Comparison of ENCODE assay signal across 16 mouse cellular contexts in genomic region chr11:115463397-115463796, GRCm38 (mm10). TPM values are rescaled to one million over a fixed set of nuclear protein-coding genes. Genes with fewer than 3 reads are reported as not detected.
DNase-seq lines count a peak whose midpoint lies in the region; ATAC-seq lines count a peak whose summit lies in the region.
"Had no signal": no experiment of that assay in that cellular context is flagged by ENCODE, and none has a peak within 500 bp of the region (broad histone marks: within the 10 kb centered on the region; RNA-seq: fewer than 3 reads in every experiment).

No protein-coding gene starts in this region.

- no peak overlapping the region; the same call in 1 of the 2 replicates for H3K9ac ChIP-seq in stomach, embryonic 16.5 days (ENCODE audit: low read length)
- H3K9ac ChIP-seq: limb, embryonic 15.5 days had no signal

- no peak overlapping the region for H3K4me3 ChIP-seq in stomach, embryonic 16.5 days (replicated peaks; ENCODE audit: low read length)
- H3K4me3 ChIP-seq in hindbrain, embryonic 10.5 days, result no peak overlapping the region
- H3K4me3 ChIP-seq: limb, embryonic 15.5 days had no signal

- no peaks in the 10 kb centered on the region for H3K36me3 ChIP-seq in stomach, embryonic 16.5 days (ENCODE audit: control insufficient read depth, insufficient read depth, low read length)
- no peaks in the 10 kb centered on the region for H3K36me3 ChIP-seq in hindbrain, embryonic 10.5 days
- H3K36me3 ChIP-seq: limb, embryonic 15.5 days had no signal

- no peaks in the 10 kb centered on the region for H3K9me3 ChIP-seq in stomach, embryonic 16.5 days (replicated peaks; ENCODE audit: control insufficient read depth, low read length)
- H3K9me3 ChIP-seq in hindbrain, embryonic 10.5 days, result no peaks in the 10 kb centered on the region
- H3K9me3 ChIP-seq: limb, embryonic 15.5 days had no signal

- ATAC-seq in stomach, embryonic 16.5 days (ENCODE audit: insufficient read depth, low FRiP score), result peak; percentile 71
- ATAC-seq: Patski had no signal

- WGBS in stomach, embryonic 16.5 days, result 53% methylated on average over 11 of the region's 11 CpGs
- WGBS in hindbrain, embryonic 10.5 days, result 80% methylated on average over 11 of the region's 11 CpGs

- peak; percentile 50 for DNase-seq in adrenal gland, adult 2 months
- DNase-seq in adrenal gland, postnatal 10 days, result no peak
- peak; percentile 24 for DNase-seq in MN1 (ENCODE audit: low spot score)
- peak; percentile 57 for DNase-seq in kidney, adult 9 months
- DNase-seq in layer of hippocampus, adult 11-12 months (ENCODE audit: low spot score), result no peak
- no peak for DNase-seq in hindbrain, embryonic 10.5 days (ENCODE audit: low spot score)
- DNase-seq in gastrocnemius, adult 8-10 months (ENCODE audit: low spot score in 2 of 2), result no peak

- H3K27ac ChIP-seq in stomach, embryonic 16.5 days (ENCODE audit: low read length), result 0 out of 2 replicates have a peak overlapping the region, but pooled peaks have one; percentile 13
- no peak overlapping the region for H3K27ac ChIP-seq in hindbrain, embryonic 10.5 days
- H3K27ac ChIP-seq: limb, embryonic 15.5 days had no signal

- no peak overlapping the region for H3K4me2 ChIP-seq in stomach, embryonic 16.5 days (ENCODE audit: low read depth, low read length)
- H3K4me2 ChIP-seq: limb, embryonic 15.5 days had no signal

- H3K4me1 ChIP-seq in stomach, embryonic 16.5 days (ENCODE audit: control insufficient read depth, insufficient read depth, low read length), result peaks cover 6% of the 10 kb centered on the region; the same call in 1 of the 2 replicates
- peaks cover 37% of the 10 kb centered on the region for H3K4me1 ChIP-seq in hindbrain, embryonic 10.5 days (replicated peaks)

- no peaks in the 10 kb centered on the region for H3K27me3 ChIP-seq in stomach, embryonic 16.5 days (ENCODE audit: control insufficient read depth, insufficient read depth, low read length)
- peaks cover 12% of the 10 kb centered on the region; the same call in 1 of the 2 replicates for H3K27me3 ChIP-seq in hindbrain, embryonic 10.5 days (ENCODE audit: insufficient read depth, poor library complexity, severe bottlenecking)
- H3K27me3 ChIP-seq: limb, embryonic 15.5 days; Patski had no signal

RNA-seq across cellular contexts. Expression of gene Slc16a5, which starts 1.1 kb away (rescaled TPM):
- total RNA-seq in adrenal gland, adult 2 months (2021), result under 1 TPM in 1 of 2 experiments, not detected in 1; 0.26 TPM
- polyA plus RNA-seq in adrenal gland, adult 2 months (2012; rRNA removed), result 0.32 TPM in 1 of 2 replicates, not detected in the other
- total RNA-seq in adrenal gland, postnatal 10 days (2021), result 1 to 10 TPM in 1 of 2 experiments, under 1 TPM in 1; 0.88 to 3.5 TPM
- 2.8 and 3.7 TPM in 2 replicates for polyA plus RNA-seq in stomach, embryonic 16.5 days (2015; fragmentation: Nextera tagmentation; extraction: Ambion mirVana)
- polyA plus RNA-seq in hindbrain, embryonic 10.5 days (2016; fragmentation: Nextera tagmentation; extraction: Ambion mirVana), result not detected in 2 replicates
- not detected for total RNA-seq in gastrocnemius, adult 8-10 months (2022)
- total RNA-seq: common myeloid progenitor, adult 5-6 weeks; gastrocnemius, adult 18-20 months; hematopoietic stem cell, adult 5-6 weeks; layer of hippocampus, postnatal 10 days; megakaryocyte progenitor cell, adult 5-6 weeks had no signal
- polyA plus RNA-seq: limb, embryonic 15.5 days had no signal

RNA-seq across cellular contexts. Expression of gene Armc7, which starts 12.1 kb away (rescaled TPM):
- 10 to 100 TPM in 1 of 2 experiments, 1 to 10 TPM in 1; 6.3 to 11.5 TPM for total RNA-seq in adrenal gland, adult 2 months (2021)
- polyA plus RNA-seq in adrenal gland, adult 2 months (2012; rRNA removed), result 17.1 and 17.8 TPM in 2 replicates
- 1 to 10 TPM; 5.8 to 7.9 TPM for total RNA-seq in adrenal gland, postnatal 10 days (2021)
- polyA plus RNA-seq in stomach, embryonic 16.5 days (2015; fragmentation: Nextera tagmentation; extraction: Ambion mirVana), result 7.9 and 8.0 TPM in 2 replicates
- polyA plus RNA-seq in hindbrain, embryonic 10.5 days (2016; fragmentation: Nextera tagmentation; extraction: Ambion mirVana), result 8.1 and 10.8 TPM in 2 replicates
- total RNA-seq in gastrocnemius, adult 8-10 months (2022), result 1 to 10 TPM; 1.0 to 1.8 (median 1.5) TPM

RNA-seq across cellular contexts. Expression of gene Trim80, which starts 23.1 kb away (rescaled TPM):
- total RNA-seq in adrenal gland, adult 2 months (2021), result under 1 TPM; 0.14 to 0.52 TPM
- polyA plus RNA-seq in adrenal gland, adult 2 months (2012; rRNA removed), result 0.55 and 0.59 TPM in 2 replicates
- under 1 TPM in 1 of 2 experiments, not detected in 1; 0.21 TPM for total RNA-seq in adrenal gland, postnatal 10 days (2021)
- 0.22 and 0.26 TPM in 2 replicates for polyA plus RNA-seq in stomach, embryonic 16.5 days (2015; fragmentation: Nextera tagmentation; extraction: Ambion mirVana)
- polyA plus RNA-seq in hindbrain, embryonic 10.5 days (2016; fragmentation: Nextera tagmentation; extraction: Ambion mirVana), result 0.08 and 0.16 TPM in 2 replicates
- not detected for total RNA-seq in gastrocnemius, adult 8-10 months (2022)
- total RNA-seq: common myeloid progenitor, adult 5-6 weeks; gastrocnemius, adult 18-20 months; hematopoietic stem cell, adult 5-6 weeks; megakaryocyte progenitor cell, adult 5-6 weeks had no signal
- polyA plus RNA-seq: limb, embryonic 15.5 days; neural tube, embryonic 11.5 days; Patski had no signal

RNA-seq across cellular contexts. Expression of gene Nt5c, which starts 28.3 kb away (rescaled TPM):
- total RNA-seq in adrenal gland, adult 2 months (2021), result 100 to 1,000 TPM; 124 to 154 TPM
- polyA plus RNA-seq in adrenal gland, adult 2 months (2012; rRNA removed), result 68.4 and 73.4 TPM in 2 replicates
- 10 to 100 TPM; 70.2 to 70.9 TPM for total RNA-seq in adrenal gland, postnatal 10 days (2021)
- 112 and 113 TPM in 2 replicates for polyA plus RNA-seq in stomach, embryonic 16.5 days (2015; fragmentation: Nextera tagmentation; extraction: Ambion mirVana)
- polyA plus RNA-seq in hindbrain, embryonic 10.5 days (2016; fragmentation: Nextera tagmentation; extraction: Ambion mirVana), result 93.3 and 98.0 TPM in 2 replicates
- total RNA-seq in gastrocnemius, adult 8-10 months (2022), result 1 to 10 TPM; 5.4 to 7.4 (median 6.6) TPM

RNA-seq across cellular contexts. Expression of gene Kctd2, which starts 43.5 kb away (rescaled TPM):
- 10 to 100 TPM; 52.1 to 72.0 TPM for total RNA-seq in adrenal gland, adult 2 months (2021)
- 62.9 and 80.0 TPM in 2 replicates for polyA plus RNA-seq in adrenal gland, adult 2 months (2012; rRNA removed)
- total RNA-seq in adrenal gland, postnatal 10 days (2021), result 10 to 100 TPM; 36.4 to 48.6 TPM
- polyA plus RNA-seq in stomach, embryonic 16.5 days (2015; fragmentation: Nextera tagmentation; extraction: Ambion mirVana), result 3.2 and 3.6 TPM in 2 replicates
- 15.0 and 20.1 TPM in 2 replicates for polyA plus RNA-seq in hindbrain, embryonic 10.5 days (2016; fragmentation: Nextera tagmentation; extraction: Ambion mirVana)
- total RNA-seq in gastrocnemius, adult 8-10 months (2022), result 10 to 100 TPM; 15.0 to 18.5 (median 16.4) TPM

Comparison
In these comparisons a context has a peak if more than half of its experiments do, and no peak if none do; other contexts are left out.
1. DNase-seq: peak in adrenal gland, adult 2 months (single experiment), MN1 (single experiment) and kidney, adult 9 months (single experiment); none in adrenal gland, postnatal 10 days (single experiment), layer of hippocampus, adult 11-12 months (single experiment), hindbrain, embryonic 10.5 days (single experiment) and gastrocnemius, adult 8-10 months (0 of 2).